Mouse (Mus musculus): ENCODE results near the gene Rnf212b. TPM values are rescaled to one million over a fixed set of nuclear protein-coding genes. Genes with fewer than 3 reads are reported as not detected.
A peak's percentile ranks its signal among the peaks of the same experiment; 100 is the strongest.

The Rnf212b gene
- total RNA-seq, 1 experiment from 2014 or later = not detected

DNA sequence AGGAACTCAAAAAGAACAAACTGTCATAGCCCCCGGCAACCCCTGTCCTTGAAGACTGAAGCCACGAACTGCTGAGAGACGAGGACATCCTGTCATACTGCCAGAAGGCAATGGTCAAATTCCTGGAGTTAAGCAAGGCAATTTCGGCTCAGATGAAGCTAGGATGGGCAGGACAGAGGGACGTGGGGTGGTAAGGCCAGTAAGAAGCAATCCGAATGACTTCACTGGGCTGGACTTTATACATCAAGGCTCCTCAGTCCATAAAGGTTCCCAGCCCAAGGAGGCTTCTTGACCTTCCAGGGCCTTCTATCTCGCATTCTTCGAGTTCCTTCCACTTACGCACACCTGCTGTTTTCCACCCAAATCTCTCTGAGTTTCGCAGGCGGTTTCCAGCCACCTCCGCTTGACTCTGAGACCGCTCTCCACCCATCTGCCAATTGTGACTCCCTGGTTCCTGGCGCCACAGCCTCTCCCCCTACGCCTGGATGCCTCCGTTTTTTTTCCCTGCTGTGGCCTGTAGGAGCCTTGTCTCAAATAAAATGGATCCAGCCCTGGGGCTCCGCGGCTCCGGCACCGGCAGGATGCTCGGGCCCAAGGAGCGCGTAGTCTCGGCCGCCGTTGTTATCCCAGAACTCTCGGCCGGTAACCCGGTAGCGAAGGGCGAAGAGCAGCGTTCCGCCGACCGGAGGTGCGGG, 62.0 kb downstream of the Rnf212b start:
- peak; percentile 41 for DNase-seq

DNA sequence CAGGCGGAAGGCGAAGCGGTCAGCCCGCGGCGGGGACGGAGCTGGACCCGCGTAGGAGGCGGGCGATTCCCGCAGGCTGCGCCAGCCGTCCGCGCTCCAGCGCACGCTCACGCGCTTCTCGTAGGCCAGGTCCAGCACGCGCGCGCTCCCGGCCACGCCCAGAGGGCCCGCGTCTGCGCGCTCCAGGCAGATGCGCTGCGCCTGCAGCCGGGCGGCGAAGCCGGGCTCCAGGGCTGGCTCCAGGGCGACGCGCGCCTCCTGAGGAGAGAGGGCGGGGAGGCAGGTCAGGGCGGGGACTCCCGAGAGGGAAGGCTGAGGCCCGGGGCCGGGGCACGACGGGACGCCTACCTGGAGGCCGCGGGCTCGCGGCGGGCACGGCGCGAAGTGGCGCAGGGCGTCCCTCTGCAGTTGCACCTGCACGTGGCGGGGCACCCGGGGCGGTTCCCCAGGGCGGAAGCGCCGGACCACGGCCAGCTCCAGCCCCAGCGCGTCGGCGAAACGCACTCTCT, 62.7 kb downstream of the Rnf212b start:
- DNase-seq = peak; percentile 96

DNA sequence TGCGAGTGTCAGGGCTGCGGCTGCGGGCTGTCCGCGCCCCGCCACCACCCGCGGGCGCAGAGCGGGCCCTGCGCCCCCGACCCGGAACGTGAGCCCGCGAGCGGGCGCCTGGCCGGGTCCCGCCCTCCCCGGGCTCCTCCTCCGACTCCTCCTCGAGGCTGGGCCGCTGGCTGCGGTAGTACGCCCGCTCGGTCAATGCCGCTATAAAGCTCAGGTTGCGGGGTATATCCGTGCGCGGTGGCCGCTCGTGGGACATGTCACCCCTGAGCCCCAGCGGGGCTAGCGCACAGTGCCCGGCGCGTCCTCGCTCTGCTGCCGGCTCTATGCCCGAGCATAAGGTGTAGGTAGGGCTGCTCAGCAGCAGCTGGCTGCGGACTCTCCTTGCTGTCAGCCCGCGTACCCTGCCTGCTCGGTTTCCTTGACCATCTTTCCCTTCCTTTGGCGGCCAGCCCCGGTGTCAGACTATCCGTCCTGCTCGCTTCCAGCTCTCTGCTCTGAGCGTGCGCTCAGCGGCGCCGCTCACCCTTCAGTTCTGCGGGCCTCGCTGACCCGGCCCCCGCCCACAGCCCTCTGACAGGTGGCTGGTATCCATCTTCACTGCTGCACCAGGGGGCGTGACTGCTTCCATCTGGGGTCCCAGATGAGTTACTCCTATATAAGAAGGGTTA, 63.2 kb downstream of the Rnf212b start, which contains the start of gene Ppp1r3e:
Ppp1r3e (minus strand) TSS at position 503 of the 668 bp plus-strand sequence.
- DNase-seq = peak; percentile 86

DNA sequence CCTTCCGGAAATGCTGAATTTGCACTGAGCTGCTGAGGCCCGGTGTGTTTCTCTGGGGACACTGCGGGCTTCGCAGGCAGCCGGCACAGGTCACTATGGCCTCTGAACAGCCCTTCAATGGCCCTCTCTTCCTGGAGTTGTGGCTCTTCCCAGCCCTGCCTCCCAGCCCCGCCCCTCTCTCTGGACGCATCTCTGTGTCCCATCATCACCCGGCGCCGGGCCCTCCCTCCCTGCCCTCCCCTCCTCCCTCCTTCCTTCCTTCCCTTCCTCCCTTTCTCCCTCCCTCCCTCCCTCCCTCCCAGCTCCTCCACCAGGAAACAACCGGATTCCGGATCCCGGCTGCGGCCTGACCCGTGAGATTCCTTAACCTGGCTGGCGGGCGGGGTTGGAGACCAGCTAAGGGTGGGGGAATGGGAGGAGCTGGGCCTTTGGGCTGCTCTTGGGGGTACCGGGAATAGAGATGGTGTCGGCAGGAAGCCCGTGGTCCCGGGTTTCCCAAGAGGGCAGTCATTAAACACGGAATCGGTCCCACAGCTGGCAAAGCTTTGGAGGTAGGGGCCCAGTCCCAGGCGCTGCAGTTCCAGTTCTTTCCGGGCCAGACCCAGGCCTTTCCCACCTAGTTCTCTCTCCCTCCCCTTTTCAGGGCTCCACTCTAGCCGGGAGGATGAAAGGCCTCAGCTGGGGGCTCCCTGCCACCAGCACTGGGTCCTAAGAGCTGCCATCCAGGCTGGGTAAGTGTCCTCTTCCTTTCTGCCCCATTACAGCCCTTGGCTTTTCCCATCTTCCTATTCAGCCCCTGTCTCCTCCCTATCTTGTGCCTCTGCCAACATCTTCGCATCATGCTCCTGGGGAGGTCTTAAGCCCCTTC, 69.4 kb downstream of the Rnf212b start, which contains the start of the genes Bcl2l2 and Gm20521:
Bcl2l2 (plus strand) TSS at position 224 of the 868 bp plus-strand sequence.
Gm20521 (plus strand) TSS at position 288 of the 868 bp plus-strand sequence.
- DNase-seq = peak; percentile 96

DNA sequence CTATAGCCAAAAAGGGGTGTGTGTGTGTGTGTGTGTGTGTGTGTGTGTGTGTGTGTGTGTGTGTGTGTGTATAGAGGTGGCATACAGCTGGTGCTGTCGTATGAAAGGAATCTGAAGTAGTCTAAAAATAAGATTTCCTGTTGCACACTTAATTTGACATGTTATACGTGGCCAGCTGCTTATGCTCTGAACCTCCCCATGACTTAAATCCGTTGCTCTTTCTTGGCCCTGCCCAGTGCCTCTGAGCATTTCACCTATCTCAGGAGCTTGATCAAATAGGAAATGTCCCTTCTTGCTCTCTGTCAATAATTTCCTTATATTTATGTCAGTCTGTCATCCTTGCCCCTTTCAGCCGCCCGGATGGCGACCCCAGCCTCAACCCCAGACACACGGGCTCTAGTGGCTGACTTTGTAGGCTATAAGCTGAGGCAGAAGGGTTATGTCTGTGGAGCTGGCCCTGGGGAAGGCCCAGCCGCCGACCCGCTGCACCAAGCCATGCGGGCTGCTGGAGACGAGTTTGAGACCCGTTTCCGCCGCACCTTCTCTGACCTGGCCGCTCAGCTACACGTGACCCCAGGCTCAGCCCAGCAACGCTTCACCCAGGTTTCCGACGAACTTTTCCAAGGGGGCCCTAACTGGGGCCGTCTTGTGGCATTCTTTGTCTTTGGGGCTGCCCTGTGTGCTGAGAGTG, 70.2 kb downstream of the Rnf212b start:
- DNase-seq = no peak

DNA sequence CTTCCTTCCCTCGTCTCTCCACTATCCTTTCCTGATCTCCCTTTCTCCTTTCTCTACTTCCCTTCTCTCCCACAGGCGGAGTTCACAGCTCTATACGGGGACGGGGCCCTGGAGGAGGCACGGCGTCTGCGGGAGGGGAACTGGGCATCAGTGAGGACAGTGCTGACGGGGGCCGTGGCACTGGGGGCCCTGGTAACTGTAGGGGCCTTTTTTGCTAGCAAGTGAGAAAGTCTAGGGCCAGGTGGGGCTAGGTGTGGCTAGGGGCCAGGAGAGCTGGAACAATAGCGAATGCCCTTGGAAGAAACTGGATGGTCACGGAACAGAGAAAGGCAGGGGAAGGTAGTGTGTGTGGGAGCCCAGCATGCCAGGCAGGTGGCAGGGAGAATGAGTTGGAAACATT, 71.4 kb downstream of the Rnf212b start:
- no peak for DNase-seq

DNA sequence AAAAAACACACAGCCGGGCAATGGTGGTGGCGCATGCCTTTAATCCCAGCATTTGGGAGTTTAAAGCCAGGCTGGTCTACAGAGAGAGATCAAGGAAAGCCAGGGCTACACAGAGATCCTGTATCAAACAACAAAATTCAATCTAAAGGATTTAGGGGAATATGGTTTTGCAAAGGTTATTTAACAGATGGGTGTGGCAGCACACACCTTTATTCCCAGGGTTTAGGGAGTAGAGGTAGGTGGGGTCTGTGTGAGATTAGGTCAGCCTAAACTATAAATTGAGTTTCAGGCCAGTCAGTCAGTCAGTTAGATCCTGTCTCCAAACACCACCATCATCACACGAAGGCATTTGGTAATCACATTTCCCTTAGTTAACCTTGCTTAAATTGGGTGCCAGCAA, 78.3 kb downstream of the Rnf212b start, which contains the start of gene Pabpn1:
Pabpn1 (plus strand) TSS at position 301 of the 400 bp plus-strand sequence.
- DNase-seq = no peak

DNA sequence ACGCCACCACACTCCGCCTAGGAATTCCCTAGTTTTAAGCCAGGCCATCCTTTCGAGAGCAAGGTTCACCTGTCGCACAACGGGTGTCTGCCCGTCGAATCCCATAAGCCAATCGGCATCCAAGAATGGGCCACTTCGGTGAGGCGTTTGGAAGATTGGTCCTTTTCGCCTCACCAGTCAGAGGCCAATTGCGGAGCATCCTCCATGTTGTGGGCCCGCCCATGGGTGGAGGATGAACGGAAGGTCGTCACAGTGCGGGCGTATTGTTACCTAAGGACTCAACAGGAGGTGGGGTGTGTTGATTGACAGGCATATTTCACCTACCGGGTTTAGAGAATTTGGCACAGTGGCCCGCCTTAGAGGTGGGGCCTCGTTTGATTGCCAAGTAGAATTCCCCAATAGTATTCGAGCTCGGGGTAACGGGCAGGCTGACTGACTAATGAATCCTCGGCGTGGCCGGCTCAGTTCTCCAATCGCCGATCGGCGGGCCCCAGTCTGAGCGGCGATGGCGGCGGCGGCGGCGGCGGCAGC, 79.8 kb downstream of the Rnf212b start:
- peak; percentile 97 for DNase-seq

DNA sequence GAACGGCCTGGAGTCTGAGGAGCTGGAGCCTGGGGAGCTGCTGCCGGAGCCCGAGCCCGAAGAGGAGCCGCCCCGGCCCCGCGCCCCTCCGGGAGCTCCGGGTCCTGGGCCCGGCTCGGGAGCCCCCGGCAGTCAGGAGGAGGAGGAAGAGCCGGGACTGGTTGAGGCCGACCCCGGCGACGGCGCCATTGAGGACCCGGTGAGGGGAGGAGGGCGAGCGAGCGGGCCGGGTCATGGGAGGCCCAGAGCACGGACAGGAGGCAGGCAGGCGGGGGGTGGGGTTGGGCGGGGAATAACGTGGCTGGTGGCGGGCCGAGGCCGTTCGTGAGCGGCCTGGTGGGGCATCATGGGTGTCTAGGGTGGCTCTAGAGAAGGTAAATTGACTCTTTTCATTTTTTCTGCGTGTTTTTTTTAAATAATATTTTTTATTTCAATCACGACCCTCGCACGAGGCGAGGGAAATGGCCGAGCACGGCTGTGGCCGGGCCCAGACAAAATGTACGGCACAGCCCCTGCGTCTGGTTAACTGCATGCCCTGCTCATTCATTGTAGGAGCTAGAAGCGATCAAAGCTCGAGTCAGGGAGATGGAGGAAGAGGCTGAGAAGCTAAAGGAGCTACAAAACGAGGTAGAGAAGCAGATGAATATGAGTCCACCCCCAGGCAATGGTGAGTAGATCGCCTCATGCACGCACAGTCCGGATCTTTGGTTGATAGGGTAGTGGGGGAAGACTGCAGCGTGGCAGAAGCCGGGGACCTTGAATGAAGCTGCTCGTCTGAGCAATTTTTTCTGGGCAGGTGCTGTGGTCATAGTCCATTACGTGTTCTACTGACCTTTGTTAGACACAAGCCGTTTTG, 80.6 kb downstream of the Rnf212b start:
- peak; percentile 83 for DNase-seq

DNA sequence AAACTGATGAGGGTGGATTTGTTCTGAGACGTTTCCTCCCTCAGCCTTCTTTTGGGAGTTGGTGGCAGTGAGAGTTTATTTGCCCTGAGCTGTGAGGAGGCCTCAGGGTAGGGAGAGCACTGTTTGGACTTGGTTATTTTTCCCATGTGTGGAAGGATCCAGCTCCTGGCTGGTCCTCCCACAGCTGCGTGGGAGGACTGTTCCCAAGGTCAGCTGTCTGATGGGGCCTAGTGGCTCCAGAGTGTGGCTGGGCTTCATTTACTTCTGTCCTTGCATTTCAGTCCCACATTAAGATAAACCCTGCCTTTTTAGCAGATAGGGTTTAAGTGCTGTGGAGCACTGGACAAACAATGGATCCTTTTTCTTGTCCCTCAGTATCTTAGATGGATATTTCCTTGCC, 83.5 kb downstream of the Rnf212b start:
- DNase-seq = no peak

DNA sequence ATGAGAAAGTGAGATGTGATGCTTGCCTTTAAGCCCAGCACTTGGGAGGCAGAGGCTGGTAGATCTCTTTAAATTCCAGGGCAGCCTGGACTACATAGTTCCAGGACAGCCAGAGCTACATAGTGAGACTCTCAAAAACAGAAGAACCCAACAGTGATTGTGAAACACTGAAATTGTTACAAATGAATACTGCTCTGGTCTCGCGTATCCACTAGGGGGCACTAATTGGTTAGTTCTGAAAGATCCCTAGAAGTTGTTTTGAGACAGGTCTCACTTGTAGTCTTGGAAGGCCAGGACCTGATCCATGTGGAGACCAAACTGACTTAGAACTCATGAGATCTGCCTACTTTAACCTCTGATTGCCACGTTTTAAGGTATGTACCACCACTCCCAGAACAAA, 86.4 kb downstream of the Rnf212b start:
- peak; percentile 74 for DNase-seq

DNA sequence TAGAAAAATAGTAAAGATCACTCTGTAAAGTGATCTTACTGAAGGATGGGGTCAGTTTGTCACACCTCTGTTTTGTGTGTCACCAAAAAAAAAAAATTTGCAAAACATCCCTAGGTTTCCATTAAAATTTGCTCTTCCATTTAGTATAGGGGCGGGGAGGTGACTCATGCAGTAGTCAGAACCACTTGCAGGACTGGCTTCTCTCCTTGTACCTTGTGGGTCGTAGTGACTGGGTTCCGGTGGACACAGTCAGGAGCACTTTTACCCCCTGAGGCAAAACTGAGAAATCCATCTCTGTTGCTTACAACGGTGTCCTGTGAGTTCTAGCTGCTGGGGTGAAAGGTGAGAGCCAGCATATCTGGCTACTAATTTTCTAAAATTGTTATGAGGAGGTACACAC, 89.7 kb downstream of the Rnf212b start:
- no peak for DNase-seq

Other genes starting within 250 kb of the Rnf212b start
- 18.2 and 23.3 TPM in 2 replicates for gene Ajuba, start 236.6 kb upstream of the Rnf212b start, total RNA-seq (2021)
- gene 4931414P19Rik, start 208.1 kb upstream of the Rnf212b start, total RNA-seq (2021) = 5.4 and 6.2 TPM in 2 replicates
- 248 and 259 TPM in 2 replicates for gene Psmb5, start 196.1 kb upstream of the Rnf212b start, total RNA-seq (2021)
- not detected in 2 replicates for gene Psmb11, start 192.7 kb upstream of the Rnf212b start, total RNA-seq (2021)
- gene Gm17606, start 173.2 kb upstream of the Rnf212b start, total RNA-seq (2021) = not detected in 2 replicates
- 1.7 and 2.2 TPM in 2 replicates for gene Cdh24, start 172.8 kb upstream of the Rnf212b start, total RNA-seq (2021)
- gene 1700123O20Rik, start 127.9 kb upstream of the Rnf212b start, total RNA-seq (2021) = 33.7 and 41.0 TPM in 2 replicates
- gene Acin1, start 127.2 kb upstream of the Rnf212b start, total RNA-seq (2021) = 168 and 193 TPM in 2 replicates
- gene Gm29776, start 115.3 kb upstream of the Rnf212b start, total RNA-seq (2021) = not detected in 2 replicates
- not detected in 2 replicates for gene Cebpe, start 102.0 kb upstream of the Rnf212b start, total RNA-seq (2021)
- gene Slc7a8, start 32.2 kb upstream of the Rnf212b start, total RNA-seq (2021) = 46.1 and 51.5 TPM in 2 replicates
- gene Homez, start 56.8 kb downstream of the Rnf212b start, total RNA-seq (2021) = 9.6 and 10.9 TPM in 2 replicates
- 14.0 and 15.9 TPM in 2 replicates for gene Ppp1r3e, start 63.4 kb downstream of the Rnf212b start, total RNA-seq (2021)
- gene Bcl2l2, start 69.2 kb downstream of the Rnf212b start, total RNA-seq (2021) = 43.5 and 51.9 TPM in 2 replicates
- 1.7 and 7.0 TPM in 2 replicates for gene Gm20521, start 69.3 kb downstream of the Rnf212b start, total RNA-seq (2021)
- gene Pabpn1, start 78.4 kb downstream of the Rnf212b start, total RNA-seq (2021) = 154 and 191 TPM in 2 replicates
- gene Slc22a17, start 99.0 kb downstream of the Rnf212b start, total RNA-seq (2021) = 30.7 and 32.9 TPM in 2 replicates
- 3.1 and 6.2 TPM in 2 replicates for gene Efs, start 112.0 kb downstream of the Rnf212b start, total RNA-seq (2021)
- gene Il25, start 118.6 kb downstream of the Rnf212b start, total RNA-seq (2021) = not detected in 2 replicates
- 1.6 and 1.9 TPM in 2 replicates for gene Cmtm5, start 122.1 kb downstream of the Rnf212b start, total RNA-seq (2021)
- 0.22 TPM in 1 of 2 replicates, not detected in the other for gene Myh6, start 152.8 kb downstream of the Rnf212b start, total RNA-seq (2021)
- gene Gm17428, start 162.8 kb downstream of the Rnf212b start, total RNA-seq (2021) = not detected in 2 replicates
- 0.11 TPM in 1 of 2 replicates, not detected in the other for gene Myh7, start 180.5 kb downstream of the Rnf212b start, total RNA-seq (2021)
- gene Ngdn, start 201.3 kb downstream of the Rnf212b start, total RNA-seq (2021) = 34.5 and 39.2 TPM in 2 replicates

Measured in adrenal gland, postnatal 14 days (tissue).